Mouse (Mus musculus): ENCODE measurements around the gene Uggt2. TPM values are rescaled to one million over a fixed set of nuclear protein-coding genes. Genes with fewer than 3 reads are reported as not detected.

Uggt2 gene
- polyA plus RNA-seq, 1 experiment from 2014 or later: 15.7 TPM

DNA sequence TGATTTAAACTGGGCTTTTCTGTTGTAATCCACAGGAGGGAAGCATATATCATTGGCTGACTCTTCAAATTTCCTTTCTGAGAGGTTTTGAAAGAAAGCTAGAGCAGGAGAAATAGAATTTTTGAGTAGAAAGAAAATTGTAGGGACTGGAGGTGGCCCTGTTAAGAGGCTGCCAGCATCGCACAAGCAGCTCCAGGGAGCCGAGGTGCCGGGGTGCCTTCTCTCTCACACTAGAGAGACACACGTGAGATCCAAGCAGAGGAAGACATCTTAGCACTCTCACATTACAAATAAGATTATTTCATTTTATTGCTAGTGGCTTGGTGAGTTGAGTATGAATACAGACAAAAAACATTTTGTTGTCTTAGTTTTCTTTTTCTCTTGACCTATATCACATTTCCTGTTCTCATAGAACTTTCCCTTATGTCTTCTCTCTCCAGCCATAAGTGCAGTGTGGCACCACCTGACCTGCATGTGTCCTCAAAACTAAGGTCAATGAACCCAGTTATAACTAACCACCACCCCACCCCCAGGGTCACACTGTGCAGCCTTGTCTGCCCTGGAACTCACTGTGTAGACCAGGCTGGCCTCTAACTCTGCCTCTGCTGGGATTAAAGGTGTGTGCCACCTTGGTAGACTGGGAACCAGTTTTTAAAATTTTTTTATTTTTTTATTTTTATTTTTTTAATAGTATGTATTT, 158.3 kb downstream of the Uggt2 start:
- Histone ChIP-seq H3K36me3 (ENCODE audit: control insufficient read depth, insufficient read depth, low read length) (no peaks in the 10 kb centered on the region), H3K4me1 (replicated peaks; ENCODE audit: control insufficient read depth, insufficient read depth, low read length) (peaks cover 27% of the 10 kb centered on the region), H3K27me3 (ENCODE audit: control insufficient read depth, insufficient read depth, low read depth, low read length) (no peaks in the 10 kb centered on the region), H3K4me2 (ENCODE audit: low read depth, low read length) (no peak overlapping the region), H3K27ac (ENCODE audit: low read length) (no peak overlapping the region), H3K9me3 (ENCODE audit: control insufficient read depth, low read length) (no peaks in the 10 kb centered on the region), H3K4me3 (ENCODE audit: low read length) (no peak overlapping the region), H3K9ac (ENCODE audit: low read length) (no peak overlapping the region)
- ATAC-seq (ENCODE audit: low read depth): no peak
- WGBS: 72% methylated on average over 4 of the region's 4 CpGs

DNA sequence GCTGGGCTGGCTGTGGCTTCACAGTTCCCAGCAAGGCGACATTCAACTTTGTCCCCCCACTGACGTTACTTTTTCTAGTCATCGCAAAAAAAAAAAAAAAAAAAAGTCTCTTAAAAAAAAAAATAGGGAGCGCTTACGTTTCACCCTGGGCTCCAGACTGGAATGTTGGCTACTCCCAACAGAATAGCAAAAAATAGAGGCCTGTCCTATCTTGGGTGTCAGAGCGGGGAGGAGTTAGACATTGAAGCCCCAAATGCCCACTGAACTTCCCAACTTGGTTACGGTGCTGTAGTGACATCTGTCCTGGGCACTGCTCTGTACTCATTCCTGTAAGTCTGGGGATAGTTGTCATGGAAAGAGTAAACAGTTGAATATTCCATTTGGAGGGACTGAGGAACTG, 160.7 kb downstream of the Uggt2 start:
- peak overlapping the region; percentile 68 for H3K4me2 ChIP-seq (ENCODE audit: low read depth, low read length)
- no peaks in the 10 kb centered on the region for H3K27me3 ChIP-seq (ENCODE audit: control insufficient read depth, insufficient read depth, low read depth, low read length)
- WGBS: under 1% methylated on average over 7 of the region's 7 CpGs
- peak overlapping the region; percentile 99 for H3K4me3 ChIP-seq (ENCODE audit: low read length)
- H3K36me3 ChIP-seq (ENCODE audit: control insufficient read depth, insufficient read depth, low read length): no peaks in the 10 kb centered on the region
- peak overlapping the region; percentile 99 for H3K9ac ChIP-seq (ENCODE audit: low read length)
- H3K4me1 ChIP-seq (replicated peaks; ENCODE audit: control insufficient read depth, insufficient read depth, low read length): peaks cover 27% of the 10 kb centered on the region
- no peaks in the 10 kb centered on the region for H3K9me3 ChIP-seq (ENCODE audit: control insufficient read depth, low read length)
- H3K27ac ChIP-seq (ENCODE audit: low read length): peak overlapping the region; percentile 91
- ATAC-seq (ENCODE audit: low read depth): no peak

DNA sequence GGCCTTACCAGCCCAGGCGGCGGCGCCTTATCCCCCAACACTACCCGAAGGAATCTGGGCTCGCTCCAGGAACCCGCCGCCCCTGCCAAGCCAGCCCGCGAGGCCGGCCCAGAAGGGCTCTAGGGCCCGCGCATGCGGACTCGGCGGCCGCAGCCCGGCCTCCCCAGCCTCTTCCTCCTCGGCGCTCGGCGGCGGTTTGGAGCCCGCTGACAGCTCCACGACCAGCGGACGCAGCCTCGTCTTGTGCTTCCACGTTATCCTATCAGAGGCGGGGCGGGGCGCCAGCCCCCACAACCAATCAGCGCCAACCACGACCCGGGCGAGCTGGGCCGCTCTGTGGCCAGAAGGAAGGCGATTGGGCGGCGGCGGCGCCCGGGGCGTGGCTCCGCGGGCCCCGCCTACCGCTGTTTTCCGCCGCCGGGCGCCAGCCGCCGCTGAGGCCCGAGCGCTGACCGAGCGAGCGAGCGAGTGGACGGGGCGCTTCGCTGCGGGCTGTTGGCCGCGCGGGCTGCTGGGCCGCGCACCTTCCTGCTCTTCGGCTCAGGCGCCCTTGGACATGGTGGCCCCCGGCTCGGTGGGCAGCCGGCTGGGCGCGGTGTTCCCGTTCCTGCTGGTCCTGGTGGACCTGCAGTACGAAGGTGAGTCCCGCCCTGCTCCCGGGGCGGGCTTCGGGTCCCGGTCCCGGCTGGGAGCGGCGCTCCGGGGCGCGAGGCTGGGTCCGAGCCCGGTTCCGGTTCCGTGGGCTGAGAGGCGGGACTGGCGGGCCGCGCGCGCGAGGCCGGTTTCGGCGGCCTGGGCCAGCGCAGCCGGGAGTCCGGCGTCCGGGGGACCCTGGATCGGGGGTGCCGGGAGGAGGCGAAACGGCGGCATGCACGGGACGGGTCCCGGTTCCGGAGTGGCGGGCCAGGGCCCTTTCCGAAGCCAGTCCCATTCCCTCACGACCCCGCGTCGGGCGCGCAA, 161.4 kb downstream of the Uggt2 start, which contains the start of gene Dnajc3:
Gene Dnajc3 (plus strand): TSS at position 444 of the 960 bp plus-strand sequence.
- Histone ChIP-seq H3K36me3 (ENCODE audit: control insufficient read depth, insufficient read depth, low read length) (no peaks in the 10 kb centered on the region), H3K9me3 (ENCODE audit: control insufficient read depth, low read length) (no peaks in the 10 kb centered on the region), H3K27ac (ENCODE audit: low read length) (peak within 1 kb of the TSS; percentile 91), H3K4me1 (replicated peaks; ENCODE audit: control insufficient read depth, insufficient read depth, low read length) (peaks cover 27% of the 10 kb centered on the region), H3K4me2 (ENCODE audit: low read depth, low read length) (peak within 1 kb of the TSS; percentile 68), H3K9ac (ENCODE audit: low read length) (peak within 1 kb of the TSS; percentile 99), H3K4me3 (ENCODE audit: low read length) (peak within 1 kb of the TSS; percentile 99), H3K27me3 (ENCODE audit: control insufficient read depth, insufficient read depth, low read depth, low read length) (no peaks in the 10 kb centered on the region)
- under 1% methylated on average over 124 of the region's 124 CpGs for WGBS
- ATAC-seq (ENCODE audit: low read depth): peak; percentile 99

DNA sequence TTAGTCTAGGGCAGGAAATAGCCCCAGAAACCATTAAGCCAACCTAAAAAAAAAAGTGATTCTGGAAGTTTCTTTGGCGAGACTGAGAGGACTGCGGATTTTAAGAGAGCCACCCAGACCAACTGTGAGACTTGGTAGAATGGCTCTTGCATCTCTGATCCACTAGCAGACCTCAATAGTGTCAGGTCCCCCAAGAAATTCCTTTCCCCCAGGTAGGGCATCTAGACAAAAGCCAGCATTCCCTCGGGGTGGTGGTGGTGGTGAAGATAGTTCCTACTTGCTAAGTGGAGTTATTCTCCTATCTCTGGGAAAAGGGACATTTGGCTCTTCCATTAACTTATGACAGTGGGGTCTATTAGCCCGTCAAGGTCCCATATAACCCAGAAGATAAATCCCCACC, 162.3 kb downstream of the Uggt2 start:
- Histone ChIP-seq H3K4me1 (replicated peaks; ENCODE audit: control insufficient read depth, insufficient read depth, low read length) (peaks cover 24% of the 10 kb centered on the region), H3K9me3 (ENCODE audit: control insufficient read depth, low read length) (no peaks in the 10 kb centered on the region), H3K36me3 (ENCODE audit: control insufficient read depth, insufficient read depth, low read length) (no peaks in the 10 kb centered on the region), H3K27ac (ENCODE audit: low read length) (peak overlapping the region; percentile 78), H3K4me3 (ENCODE audit: low read length) (peak overlapping the region; percentile 47), H3K9ac (ENCODE audit: low read length) (peak overlapping the region; percentile 62), H3K27me3 (ENCODE audit: control insufficient read depth, insufficient read depth, low read depth, low read length) (no peaks in the 10 kb centered on the region), H3K4me2 (ENCODE audit: low read depth, low read length) (peak overlapping the region; percentile 62)
- WGBS: 42% methylated on average over 4 of the region's 4 CpGs
- ATAC-seq (ENCODE audit: low read depth): 0 out of 2 replicates have a peak, but pooled peaks have one; percentile 2

DNA sequence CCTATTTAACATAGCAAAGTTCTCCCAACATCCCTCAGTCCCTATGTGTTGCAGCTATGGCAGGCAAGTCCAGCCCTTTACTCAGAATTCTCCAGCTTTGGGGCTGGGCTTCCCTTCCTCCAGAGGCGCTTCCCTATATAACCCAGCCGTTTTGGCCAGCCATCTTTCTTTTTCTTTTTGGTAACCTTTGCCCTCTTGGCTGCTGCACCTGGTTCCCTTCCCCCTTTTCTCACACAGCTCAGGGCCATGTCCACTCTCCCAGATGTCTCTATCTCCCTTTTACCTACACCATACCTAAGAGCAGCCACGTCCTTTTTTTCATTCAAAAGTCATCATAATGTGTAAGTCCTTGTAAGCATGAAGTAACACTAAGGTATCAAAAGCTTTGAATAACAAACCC, 163.0 kb downstream of the Uggt2 start:
- ATAC-seq (ENCODE audit: low read depth): no peak
- no peak overlapping the region for H3K4me3 ChIP-seq (ENCODE audit: low read length)
- no peaks in the 10 kb centered on the region for H3K9me3 ChIP-seq (ENCODE audit: control insufficient read depth, low read length)
- no peak overlapping the region for H3K27ac ChIP-seq (ENCODE audit: low read length)
- no peak overlapping the region for H3K9ac ChIP-seq (ENCODE audit: low read length)
- no peaks in the 10 kb centered on the region for H3K27me3 ChIP-seq (ENCODE audit: control insufficient read depth, insufficient read depth, low read depth, low read length)
- WGBS: 62% methylated on average over 3 of the region's 3 CpGs
- peaks cover 24% of the 10 kb centered on the region for H3K4me1 ChIP-seq (replicated peaks; ENCODE audit: control insufficient read depth, insufficient read depth, low read length)
- H3K36me3 ChIP-seq (ENCODE audit: control insufficient read depth, insufficient read depth, low read length): no peaks in the 10 kb centered on the region
- no peak overlapping the region for H3K4me2 ChIP-seq (ENCODE audit: low read depth, low read length)

Other genes with a start within 250 kb of the Uggt2 start
- 13.1 and 13.4 TPM in 2 replicates for gene Dzip1, start 174.0 kb downstream of the Uggt2 start, polyA plus RNA-seq (2015; fragmentation: Nextera tagmentation; extraction: Ambion mirVana)
- 60.9 and 62.0 TPM in 2 replicates for gene Dnajc3, start 161.5 kb downstream of the Uggt2 start, polyA plus RNA-seq (2015; fragmentation: Nextera tagmentation; extraction: Ambion mirVana)
- gene Hs6st3, start 38.9 kb upstream of the Uggt2 start, polyA plus RNA-seq (2015; fragmentation: Nextera tagmentation; extraction: Ambion mirVana): 0.43 and 0.52 TPM in 2 replicates